Mouse (Mus musculus) natural killer cell, adult 2 months (primary cell): ENCODE measurements around the gene Lbx1.

Experiments used
- DNase-seq, 2 experiments: peaks; one replicate each; pipeline ENCODE4 v3.0.0; 2022; ENCODE audit warnings: low spot score in 2 of 2

The Lbx1 gene

GRCm38 (mm10) chr19:45233496-45234127, 2.0 kb downstream of the Lbx1 start:
- DNase-seq = peak in 1 of 2 experiments; percentile 16

DNA sequence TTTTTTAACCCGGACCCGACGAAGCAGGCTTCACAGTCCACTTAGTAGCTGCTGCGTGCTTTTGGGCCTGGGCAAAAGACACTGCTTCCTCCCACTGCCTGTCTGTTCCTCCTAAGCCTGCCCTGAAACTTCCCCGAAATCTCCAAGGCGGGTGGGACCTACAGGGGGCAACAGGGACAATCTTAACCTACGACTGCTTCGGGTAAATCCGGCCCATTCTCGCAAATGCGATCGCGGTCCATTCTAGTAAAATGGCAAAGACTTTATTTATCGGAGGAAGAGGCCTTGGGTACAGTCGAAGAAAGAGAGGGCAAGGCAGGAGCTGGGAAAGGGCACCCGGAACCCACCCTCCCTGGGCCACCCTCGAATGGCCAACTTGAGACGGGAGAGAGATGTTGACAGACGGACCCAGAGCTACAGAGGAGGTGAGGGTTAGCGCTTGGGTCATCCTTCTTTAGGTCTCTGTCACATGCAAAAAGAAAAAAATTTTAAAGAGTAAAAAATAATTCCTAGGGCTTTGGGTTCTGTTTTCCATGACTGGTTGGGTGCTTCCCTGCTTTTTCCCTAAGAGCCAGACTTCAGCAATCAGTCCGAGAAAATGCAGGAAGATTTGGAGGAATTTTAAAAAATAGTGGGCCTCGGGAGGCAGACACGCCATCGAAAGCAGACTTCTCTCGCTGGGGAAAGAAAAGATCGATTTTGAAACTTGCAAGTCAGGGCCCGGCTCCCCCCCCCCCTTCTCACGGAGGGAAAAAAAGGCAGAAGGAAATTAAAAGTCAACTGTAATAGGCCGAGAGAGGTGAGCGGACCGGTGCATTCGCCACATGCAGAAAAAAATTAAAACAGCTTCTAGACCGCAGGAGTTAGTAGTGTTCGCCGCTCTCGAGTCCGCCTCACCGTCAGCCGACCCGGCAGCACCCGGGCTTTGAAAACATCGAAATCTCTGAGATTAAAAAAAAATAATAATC, 2.9 kb downstream of the Lbx1 start:
- no peak for DNase-seq

GRCm38 (mm10) chr19:45232036-45232410, 3.6 kb downstream of the Lbx1 start:
- DNase-seq = no peak

GRCm38 (mm10) chr19:45231383-45232035, 4.1 kb downstream of the Lbx1 start:
- no peak for DNase-seq

DNA sequence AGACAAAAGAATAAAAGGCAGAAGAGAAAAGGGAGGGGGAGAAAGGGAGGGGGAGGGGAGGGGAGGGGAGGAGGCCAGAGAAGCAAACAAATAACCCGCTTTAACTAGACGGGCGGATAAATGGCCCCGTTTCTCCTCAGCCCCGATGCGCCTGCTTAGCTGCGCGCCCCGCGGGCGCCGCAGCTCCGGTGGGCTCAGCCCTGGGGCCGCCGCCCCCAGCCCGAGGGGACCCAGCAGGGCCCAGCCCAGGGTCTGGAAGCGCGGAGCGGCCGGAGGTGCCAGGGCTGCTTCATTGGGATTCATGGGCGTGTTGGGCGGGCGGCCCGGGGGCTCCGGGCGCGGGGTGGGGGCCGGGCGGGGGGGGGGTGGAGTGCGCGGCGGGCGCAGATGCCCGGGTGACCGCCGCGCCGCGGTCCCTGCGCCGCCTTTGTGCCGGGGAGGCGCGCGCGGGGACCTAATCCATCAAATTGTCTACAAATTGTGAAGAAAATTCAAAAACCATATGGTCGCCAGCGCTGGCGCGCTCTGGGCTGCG, 4.7 kb downstream of the Lbx1 start:
- DNase-seq = no peak

DNA sequence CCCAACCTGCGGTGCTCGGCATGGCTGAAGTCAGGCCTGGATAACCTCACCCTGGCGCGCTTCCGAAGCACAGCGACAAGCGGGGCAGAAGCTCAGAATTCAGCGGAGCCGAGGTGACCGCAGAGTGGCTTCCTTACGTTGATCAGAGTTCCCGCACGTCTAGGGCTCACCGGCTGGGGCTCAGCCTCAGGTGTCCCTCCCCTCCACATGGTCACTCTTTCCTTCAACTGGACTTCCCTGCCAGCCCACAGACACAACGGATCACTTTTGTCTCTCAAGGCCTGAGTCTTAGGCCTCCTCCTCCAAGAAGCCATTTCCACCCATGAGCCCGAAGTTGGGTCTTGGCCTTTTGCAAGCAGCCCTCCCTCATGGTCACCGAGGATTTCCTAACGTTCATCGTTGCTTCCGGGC, 5.4 kb downstream of the Lbx1 start:
- no peak for DNase-seq

- peak in 1 of 2 experiments; percentile 26 for DNase-seq
Observed at GRCm38 (mm10) chr19:45229378-45230135, 6.1 kb downstream of the Lbx1 start.

DNA sequence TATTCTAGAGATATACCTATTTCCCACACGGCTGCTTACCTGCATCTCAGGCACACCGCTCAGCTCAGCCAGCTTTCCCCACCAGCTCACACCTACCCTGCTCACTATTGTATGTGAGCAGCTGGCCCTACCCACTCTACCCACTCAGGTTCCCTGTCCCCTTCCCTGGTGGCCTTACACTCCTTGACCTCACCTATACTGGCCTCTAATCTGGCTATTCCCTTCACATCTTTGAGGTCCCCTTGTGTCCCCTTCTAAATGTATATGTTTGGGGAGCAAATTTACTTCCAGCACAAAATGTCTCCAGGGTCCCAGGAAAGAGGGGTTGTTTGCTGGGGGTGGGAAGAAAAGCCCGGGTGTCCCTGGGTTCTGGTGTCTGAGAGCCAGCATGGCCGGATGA, 6.8 kb downstream of the Lbx1 start:
- DNase-seq = no peak

DNA sequence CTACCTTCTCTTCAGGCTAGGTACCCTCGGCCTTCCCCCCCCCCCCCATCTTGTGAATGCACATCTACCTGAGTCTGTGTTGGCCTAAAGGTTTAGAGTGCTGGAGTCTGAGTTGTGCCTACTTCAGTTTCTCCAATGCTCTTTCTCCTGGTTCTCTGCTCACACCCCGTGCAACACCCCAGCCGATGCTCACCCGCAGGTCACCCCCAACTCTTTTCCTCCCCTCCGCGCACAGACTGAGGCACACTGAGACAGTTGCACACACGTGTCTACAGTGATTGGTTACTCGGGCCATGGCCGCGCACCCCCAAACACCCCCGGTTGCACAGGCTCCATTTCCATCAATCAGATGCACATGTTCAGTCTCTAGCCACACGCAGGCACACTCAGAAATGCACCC, 7.5 kb downstream of the Lbx1 start:
- no peak for DNase-seq

DNA sequence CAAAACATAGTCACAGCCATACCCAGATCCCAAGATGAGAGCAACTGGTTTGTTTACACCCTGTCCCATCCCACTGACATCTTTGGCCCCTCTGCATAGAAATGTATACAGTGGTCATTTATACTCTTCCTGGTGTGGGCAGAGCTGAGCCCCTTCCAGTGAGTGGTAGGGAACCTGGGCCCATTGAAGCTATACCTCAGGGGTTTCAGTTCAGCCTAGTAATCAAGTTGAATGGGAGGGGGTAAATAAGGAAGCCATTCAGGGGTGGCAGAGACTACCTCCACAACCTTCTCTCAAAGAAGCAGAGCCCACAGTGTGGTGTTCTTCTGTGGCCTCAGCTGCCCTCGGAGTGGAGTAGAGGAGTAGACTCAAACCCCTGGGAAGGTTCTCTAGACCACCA, 7.9 kb downstream of the Lbx1 start:
- DNase-seq = no peak

GRCm38 (mm10) chr19:45227049-45227448, 8.6 kb downstream of the Lbx1 start:
- no peak for DNase-seq

DNA sequence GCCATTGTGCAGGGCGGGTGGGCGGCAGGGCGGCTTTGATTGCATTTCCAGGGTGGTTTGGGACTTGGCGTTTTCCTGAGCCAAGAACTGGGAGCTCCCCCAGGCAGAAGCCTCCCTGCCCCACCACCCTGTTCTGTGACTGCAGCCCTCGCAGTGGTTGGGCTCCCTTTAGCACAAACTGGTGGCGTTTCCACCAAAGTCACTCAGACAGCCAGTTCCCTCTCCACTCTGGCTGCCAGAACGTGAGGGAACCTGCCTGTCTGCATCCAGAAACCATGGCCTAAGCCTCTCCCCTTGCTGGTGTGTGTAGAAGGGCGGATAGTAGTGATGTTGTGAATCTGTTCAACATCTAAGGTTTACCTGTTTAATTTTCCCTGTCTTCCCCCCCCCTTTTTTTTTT, 9.4 kb downstream of the Lbx1 start:
- DNase-seq = no peak

DNA sequence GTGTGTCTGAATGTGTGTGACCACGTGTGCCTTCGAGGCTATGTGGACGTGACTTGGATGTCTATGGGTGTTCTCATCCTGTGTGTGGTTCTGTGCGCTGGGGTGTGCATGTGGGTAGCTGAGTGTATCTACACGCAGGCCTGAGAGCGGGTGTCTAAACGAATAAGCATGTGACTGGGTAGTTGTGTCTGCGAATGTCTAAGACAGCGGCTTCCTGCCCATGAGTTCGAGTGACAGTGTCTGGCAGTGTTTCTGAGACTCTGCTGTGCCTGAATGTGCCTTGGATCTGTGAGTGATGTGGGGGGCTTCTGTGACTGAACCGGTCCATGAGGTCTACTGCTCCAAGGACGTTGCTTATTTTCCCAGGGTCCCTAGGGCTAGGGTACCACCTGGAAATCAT, 10.5 kb downstream of the Lbx1 start:
- no peak for DNase-seq

DNA sequence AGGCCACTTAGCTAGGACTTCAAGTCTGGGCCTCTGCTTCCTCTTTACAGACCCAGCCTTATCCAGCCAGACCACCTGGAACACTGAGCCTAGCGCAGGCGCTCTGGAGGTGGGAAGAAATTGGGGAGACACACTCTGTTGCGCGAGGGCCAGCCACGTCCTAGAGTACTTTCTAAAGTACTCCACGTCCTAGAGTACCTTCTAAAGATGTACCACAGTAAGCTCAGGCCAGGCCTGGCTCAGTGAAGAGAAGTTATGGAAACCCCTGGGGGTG, 11.4 kb downstream of the Lbx1 start:
- no peak for DNase-seq

- no peak for DNase-seq
Observed at GRCm38 (mm10) chr19:45223413-45224285, 12.0 kb downstream of the Lbx1 start.

- no peak for DNase-seq
Observed at GRCm38 (mm10) chr19:45222141-45222782, 13.3 kb downstream of the Lbx1 start.

DNA sequence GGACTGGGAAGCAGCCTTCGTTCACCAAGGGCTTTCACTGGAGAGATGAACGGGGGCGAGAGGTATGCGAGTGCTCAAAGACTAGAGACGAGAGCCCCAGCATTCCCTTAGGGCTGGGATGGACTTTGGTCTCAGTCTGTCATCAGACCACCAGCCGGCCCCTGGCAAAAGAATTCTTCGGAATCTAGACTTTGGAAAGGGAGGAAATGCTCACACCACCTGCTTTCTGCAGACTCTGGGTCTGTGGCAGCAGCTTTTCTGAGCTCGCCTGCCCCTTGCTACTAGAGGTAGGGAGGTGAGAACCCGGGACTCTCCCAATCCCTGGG, 14.2 kb downstream of the Lbx1 start:
- no peak for DNase-seq

DNA sequence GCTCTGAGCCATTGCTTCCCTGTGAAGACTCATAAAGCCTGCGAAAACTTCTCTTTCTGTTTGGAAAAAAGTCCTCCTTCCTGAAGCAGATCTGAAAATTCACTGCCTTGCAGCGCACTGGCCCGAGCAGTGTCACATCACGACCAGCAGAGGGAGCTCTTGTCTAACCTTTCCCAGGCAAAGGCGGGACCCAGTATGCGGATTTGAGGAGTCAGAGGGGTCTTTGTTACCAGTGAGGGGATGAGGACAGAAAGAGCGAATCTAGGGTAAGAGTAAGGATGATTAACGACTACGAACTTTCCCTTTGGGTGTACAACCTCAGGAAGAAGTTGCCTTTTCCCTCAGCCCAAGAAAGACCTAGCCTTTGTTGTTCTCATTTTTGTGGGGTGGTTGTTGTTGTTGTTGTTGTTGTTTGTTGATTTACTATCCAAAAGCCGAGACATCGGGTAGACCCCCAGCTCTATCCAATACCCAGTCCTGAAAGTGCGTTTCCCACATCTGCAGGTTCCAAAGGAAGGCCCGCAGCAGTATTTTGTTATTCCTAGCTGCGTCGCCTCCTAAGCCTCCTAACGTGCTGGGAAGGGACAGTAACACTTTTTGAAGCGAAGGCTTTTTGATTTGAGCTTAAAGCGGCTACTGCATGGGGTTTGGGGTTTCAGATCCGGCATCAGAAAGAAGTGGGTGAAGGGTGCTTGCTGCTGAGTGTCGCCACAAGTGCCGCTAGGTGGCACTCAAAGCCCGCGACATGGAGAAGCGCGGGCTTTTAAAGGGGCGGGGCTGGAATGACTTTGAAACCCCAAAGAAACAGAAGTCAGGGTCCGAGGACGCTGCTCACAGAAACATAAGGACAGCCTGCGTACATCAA, 14.8 kb downstream of the Lbx1 start:
- peak; percentile 53 to 70 for DNase-seq

DNA sequence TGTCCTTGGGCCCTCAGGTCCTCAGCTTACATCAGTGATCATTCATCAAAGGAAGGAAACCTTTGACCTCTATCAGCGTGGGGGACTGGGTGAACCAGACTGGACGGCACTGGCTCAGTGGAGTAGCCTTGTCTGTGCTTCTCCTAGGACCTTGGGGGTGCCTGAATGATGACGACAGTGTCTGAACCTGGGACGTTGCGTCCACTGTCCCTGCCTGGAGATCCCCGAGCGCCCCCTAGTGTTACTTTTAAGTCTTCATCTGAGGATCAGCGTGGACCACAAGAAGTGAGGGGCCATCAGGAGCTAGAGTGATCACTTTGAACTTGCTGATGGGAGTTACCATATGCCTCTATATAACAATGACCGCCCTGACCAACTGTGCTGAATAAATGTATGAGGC, 19.4 kb downstream of the Lbx1 start:
- DNase-seq = peak in 1 of 2 experiments; percentile 38

GRCm38 (mm10) chr19:45215431-45215830, 20.2 kb downstream of the Lbx1 start:
- DNase-seq = no peak
